Mouse (Mus musculus) embryonic fibroblast, embryonic 13.5 days (primary cell): ENCODE measurements around the gene Ngfr.

Experiments used
- CTCF ChIP-seq: IDR thresholded peaks from 2 replicates; pipeline ENCODE4 v1.5.1; 2011; ENCODE audit warnings: mild to moderate bottlenecking, control low read depth, low read length, moderate library complexity, borderline replicate concordance; ENCODE audit not compliant: insufficient read depth
- POLR2A ChIP-seq: IDR thresholded peaks from 2 replicates; pipeline ENCODE4 v1.6.1; 2011; ENCODE audit warnings: low read depth, mild to moderate bottlenecking, control low read depth, low read length, moderate library complexity

- no peak for TF ChIP-seq CTCF
- TF ChIP-seq POLR2A: no peak
Observed at GRCm38 (mm10) chr11:95527307-95527706, 60.2 kb downstream of the Ngfr start.
